ENCODE assay signal across 7 mouse cellular contexts in genomic region chr3:133544131-133544550, GRCm38 (mm10). TPM values are rescaled to one million over a fixed set of nuclear protein-coding genes. Genes with fewer than 3 reads are reported as not detected.
DNase-seq lines count a peak whose midpoint lies in the region; ATAC-seq and TF ChIP-seq lines count a peak whose summit lies in the region.

No protein-coding gene starts in this region.

- TF ChIP-seq POLR2A in small intestine, adult 2 months (IDR thresholded peaks at IDR 0.05; ENCODE audit: low read depth, low read length): peak; percentile 90; the same call in 1 of the 2 replicates

- H3K4me2 ChIP-seq in midbrain, embryonic 12.5 days (replicated peaks): peak overlapping the region; percentile 75

- peaks cover 15% of the 10 kb centered on the region for H3K4me1 ChIP-seq in limb, embryonic 10.5 days
- H3K4me1 ChIP-seq in midbrain, embryonic 12.5 days: 0 out of 2 replicates have a peak, but pooled peaks cover 12% of the 10 kb centered on the region
- H3K4me1 ChIP-seq in small intestine, adult 2 months (ENCODE audit: control insufficient read depth, insufficient read depth, insufficient read length, low read length): peaks cover 2% of the 10 kb centered on the region

- H3K4me3 ChIP-seq in limb, embryonic 10.5 days: peak overlapping the region; percentile 86
- H3K4me3 ChIP-seq in midbrain, embryonic 12.5 days: peak overlapping the region; percentile 89
- peak overlapping the region; percentile 99 for H3K4me3 ChIP-seq in small intestine, adult 2 months (ENCODE audit: low read depth, low read length)

- H3K9ac ChIP-seq in midbrain, embryonic 12.5 days (replicated peaks): peak overlapping the region; percentile 87

- H3K27ac ChIP-seq in limb, embryonic 10.5 days: peak overlapping the region; percentile 91
- H3K27ac ChIP-seq in midbrain, embryonic 12.5 days (replicated peaks): peak overlapping the region; percentile 90
- H3K27ac ChIP-seq in small intestine, adult 2 months (ENCODE audit: insufficient read depth, low read depth, low read length): peak overlapping the region; percentile 89

- under 1% methylated on average over 52 of the region's 52 CpGs for WGBS in limb, embryonic 10.5 days
- WGBS in midbrain, embryonic 12.5 days: under 1% methylated on average over 39 of the region's 52 CpGs
- WGBS in small intestine, adult 2 months: under 1% methylated on average over 51 of the region's 52 CpGs

- peak; percentile 59 for ATAC-seq in granulocyte monocyte progenitor cell, adult 5-6 weeks (replicated peaks; ENCODE audit: poor library complexity, severe bottlenecking)
- ATAC-seq in midbrain, embryonic 12.5 days (ENCODE audit: low FRiP score, low read depth): peak; percentile 96

- peak; percentile 94 for DNase-seq in adrenal gland, adult 2 months
- DNase-seq in embryo, embryonic 11.5 days (ENCODE audit: low read depth, low spot score): peak; percentile 82
- peak; percentile 92 for DNase-seq in kidney, adult 11 months
- DNase-seq in limb, embryonic 10.5 days (ENCODE audit: low spot score): peak; percentile 81

- no peaks in the 10 kb centered on the region for H3K36me3 ChIP-seq in limb, embryonic 10.5 days
- no peaks in the 10 kb centered on the region for H3K36me3 ChIP-seq in midbrain, embryonic 12.5 days
- H3K36me3 ChIP-seq in small intestine, adult 2 months (ENCODE audit: control insufficient read depth, insufficient read depth, low read length): no peaks in the 10 kb centered on the region

- no peaks in the 10 kb centered on the region for H3K27me3 ChIP-seq in limb, embryonic 10.5 days (ENCODE audit: low read depth, poor library complexity, severe bottlenecking)
- H3K27me3 ChIP-seq in midbrain, embryonic 12.5 days: no peaks in the 10 kb centered on the region
- H3K27me3 ChIP-seq in small intestine, adult 2 months (ENCODE audit: control insufficient read depth, insufficient read depth, low read length): no peaks in the 10 kb centered on the region

- H3K9me3 ChIP-seq in limb, embryonic 10.5 days (replicated peaks): no peaks in the 10 kb centered on the region
- no peaks in the 10 kb centered on the region for H3K9me3 ChIP-seq in midbrain, embryonic 12.5 days

- no peak for TF ChIP-seq CTCF in small intestine, adult 2 months (IDR thresholded peaks at IDR 0.05; ENCODE audit: extremely low read depth, insufficient read length, insufficient replicate concordance, low read depth, low read length)

RNA-seq across cellular contexts. Expression of gene Tet2, which starts 0.8 kb away (rescaled TPM):
- 10 to 100 TPM; 28.4 to 35.9 TPM for total RNA-seq in adrenal gland, adult 2 months (2021)
- 9.4 and 10.5 TPM in 2 replicates for polyA plus RNA-seq in adrenal gland, adult 2 months (2012; rRNA removed)
- total RNA-seq in granulocyte monocyte progenitor cell, adult 5-6 weeks (2014; fragmentation: Nextera tagmentation): 79.7 and 95.8 TPM in 2 replicates
- 60.2 and 63.6 TPM in 2 replicates for total RNA-seq in granulocyte monocyte progenitor cell, adult 5-6 weeks (2017)
- 12.3 and 15.0 TPM in 2 replicates for polyA plus RNA-seq in limb, embryonic 10.5 days (2016; fragmentation: Nextera tagmentation; extraction: Ambion mirVana)
- 26.3 and 31.5 TPM in 2 replicates for polyA plus RNA-seq in midbrain, embryonic 12.5 days (2016; fragmentation: Nextera tagmentation; extraction: Ambion mirVana)
- polyA plus RNA-seq in small intestine, adult 2 months (2012; rRNA removed): 3.7 and 8.7 TPM in 2 replicates

Comparison
In these comparisons a context has a peak if more than half of its experiments do, and no peak if none do; other contexts are left out.
1. Peak in every context shown above with its lines: DNase-seq, ATAC-seq, H3K4me3 ChIP-seq and H3K27ac ChIP-seq.